Mouse (Mus musculus): ENCODE results near the gene Ptpn18.

DNA sequence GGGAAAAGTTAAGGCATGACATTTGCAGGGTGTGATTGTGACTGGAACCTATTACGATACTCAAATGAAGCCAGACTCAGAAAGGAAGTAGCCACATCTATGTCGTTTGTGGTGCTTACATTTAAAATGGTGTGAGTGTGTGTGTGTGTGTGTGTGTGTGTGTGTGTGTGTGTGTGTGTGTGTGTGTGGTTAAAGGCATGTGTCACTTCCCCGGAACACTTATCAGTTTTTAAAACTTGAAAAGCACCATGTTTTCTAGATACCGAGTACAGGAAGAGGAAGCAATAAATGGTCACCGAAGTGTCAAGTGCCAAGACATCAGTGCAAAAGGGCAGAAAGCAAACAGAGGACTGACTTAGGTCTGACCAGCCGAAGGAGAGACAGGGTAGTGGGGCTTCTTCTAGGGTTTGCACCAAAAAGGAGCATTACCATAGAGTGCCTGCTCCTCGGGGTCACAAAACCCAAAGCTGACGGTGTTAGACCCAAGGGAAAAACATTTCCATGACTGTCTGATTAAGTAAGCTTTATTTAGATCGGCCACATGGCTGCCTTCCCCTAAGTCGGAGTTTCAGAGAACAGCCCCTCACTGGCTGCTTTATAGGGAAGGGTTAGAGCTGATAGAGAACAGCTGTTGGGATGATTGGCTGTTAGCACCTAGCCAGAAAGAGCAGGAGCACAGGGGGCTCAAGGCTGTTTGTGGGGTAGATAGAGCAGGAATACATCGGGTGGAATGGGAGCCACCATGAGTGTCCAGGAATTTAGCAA is 19.5 kb downstream of the Ptpn18 start:
- TF ChIP-seq MAZ (IDR thresholded peaks at IDR 0.05; ENCODE audit: low read depth, low read length) = no peak
- no peak for TF ChIP-seq CTCF (conservative IDR thresholded peaks at IDR 0.05 in 1 of 2, IDR thresholded peaks at IDR 0.05 in 1 of 2; ENCODE audit: low read depth in 2 of 2, low read length in 2 of 2)
- peak; percentile 71; the same call in 1 of the 2 replicates for TF ChIP-seq MAX (IDR thresholded peaks at IDR 0.05; ENCODE audit: low read length)
- TF ChIP-seq ZMIZ1 (IDR thresholded peaks at IDR 0.05; ENCODE audit: low read depth, low read length) = no peak
- no peak for TF ChIP-seq KAT2A (IDR thresholded peaks at IDR 0.05; ENCODE audit: insufficient replicate concordance, low read length)
- no peak for TF ChIP-seq ZC3H11A (IDR thresholded peaks at IDR 0.05; ENCODE audit: low read depth, low read length)
- no peak for TF ChIP-seq GABPA (IDR thresholded peaks at IDR 0.05; ENCODE audit: insufficient replicate concordance, low read depth, low read length)
- TF ChIP-seq BHLHE40 (IDR thresholded peaks at IDR 0.05; ENCODE audit: low read depth, low read length) = 0 out of 2 replicates have a peak, but pooled peaks have one; percentile 16
- no peak for TF ChIP-seq POLR2AphosphoS2 (IDR thresholded peaks at IDR 0.05; ENCODE audit: low read depth, low read length)
- 0 out of 2 replicates have a peak, but pooled peaks have one; percentile 17 for TF ChIP-seq TBP (conservative IDR thresholded peaks at IDR 0.05; ENCODE audit: low read depth, low read length)

All from CH12.LX (cell line).